Mouse (Mus musculus) midbrain, postnatal 0 days (tissue): ENCODE measurements around the gene Spata3. TPM values are rescaled to one million over a fixed set of nuclear protein-coding genes. Genes with fewer than 3 reads are reported as not detected.
"Not testable (repeated sequence)": the region's sequence is repeated elsewhere in the genome, so short reads cannot be mapped to it uniquely, and the experiment has no call there.

Experiments
- ATAC-seq: fragments of 200-750 bp; cut with Nextera tagmentation; 2 replicates; pipeline ENCODE4 v1.8.0; 2017; ENCODE audit warnings: moderate number of reproducible peaks, mild to moderate bottlenecking, moderate TSS enrichment, moderate library complexity; ENCODE audit not compliant: low FRiP score
- DNase-seq: peaks from one replicate; pipeline ENCODE4 v3.0.0-alpha.2; 2015; ENCODE audit warnings: low spot score
- H3K27ac ChIP-seq: fragments of 300-500 bp; sonication (generic); 2 replicates; pipeline ENCODE4 v1.5.1; 2014; ENCODE audit warnings: low read depth, mild to moderate bottlenecking, low read length, mixed read lengths
- H3K27me3 ChIP-seq: fragments of 300-500 bp; sonication (generic); 2 replicates; pipeline ENCODE4 v1.6.1; 2014; ENCODE audit warnings: low read length, control low read depth, mixed read lengths; ENCODE audit not compliant: insufficient read depth
- H3K36me3 ChIP-seq: fragments of 300-500 bp; sonication (generic); 2 replicates; pipeline ENCODE4 v1.6.1; 2014; ENCODE audit warnings: low read length, control low read depth, mixed read lengths; ENCODE audit not compliant: insufficient read depth
- H3K4me1 ChIP-seq: fragments of 300-500 bp; sonication (generic); 2 replicates; pipeline ENCODE4 v1.6.1; 2014; ENCODE audit warnings: mild to moderate bottlenecking, control low read depth, antibody characterized with exemption, low read length, mixed read lengths; ENCODE audit not compliant: insufficient read depth
- H3K4me2 ChIP-seq: fragments of 300-500 bp; sonication (generic); 2 replicates; pipeline ENCODE4 v1.6.1; 2014; ENCODE audit warnings: low read depth, mild to moderate bottlenecking, low read length, mixed read lengths; ENCODE audit not compliant: poor library complexity, severe bottlenecking
- H3K4me3 ChIP-seq: fragments of 300-500 bp; sonication (generic); 2 replicates; pipeline ENCODE4 v1.5.1; 2014; ENCODE audit warnings: low read depth, mild to moderate bottlenecking, low read length, moderate library complexity
- H3K9ac ChIP-seq: fragments of 300-500 bp; sonication (generic); replicated peaks from 2 replicates; pipeline ENCODE4 v1.6.1; 2014; ENCODE audit warnings: mild to moderate bottlenecking, low read length, moderate library complexity, mixed read lengths; ENCODE audit not compliant: poor library complexity, severe bottlenecking
- H3K9me3 ChIP-seq: fragments of 300-500 bp; sonication (generic); 2 replicates; pipeline ENCODE4 v1.6.1; 2016; ENCODE audit warnings: low read length, control low read depth
- CTCF ChIP-seq: IDR thresholded peaks from 2 replicates; pipeline ENCODE4 v1.5.1; 2016; ENCODE audit warnings: antibody characterized with exemption, mild to moderate bottlenecking
- WGBS: fragments of 180-500 bp; shearing (Covaris S2); extraction: QIAGEN DNeasy Blood & Tissue Kit; methylation state at CpG from one replicate; pipeline ENCODE4 v1.1.7; 2014; 5-methylcytosine and 5-hydroxymethylcytosine counted together
- polyA plus RNA-seq: library from polyadenylated mRNA; unstranded; fragments of >200 nt; fragmentation: Nextera tagmentation; extraction: Ambion mirVana; gene quantifications from 2 replicates; pipeline ENCODE4 v1.2.1, GENCODE M21; 2015
- total RNA-seq: library from RNA; depleted of rRNA; stranded (reverse); fragments of >200 nt; gene quantifications from 2 replicates; pipeline ENCODE4 v1.2.3, GENCODE M21; 2014

Spata3 gene
- total and polyA plus RNA-seq, 2 experiments from 2014 or later = 1.4 TPM; not detected in 1

DNA sequence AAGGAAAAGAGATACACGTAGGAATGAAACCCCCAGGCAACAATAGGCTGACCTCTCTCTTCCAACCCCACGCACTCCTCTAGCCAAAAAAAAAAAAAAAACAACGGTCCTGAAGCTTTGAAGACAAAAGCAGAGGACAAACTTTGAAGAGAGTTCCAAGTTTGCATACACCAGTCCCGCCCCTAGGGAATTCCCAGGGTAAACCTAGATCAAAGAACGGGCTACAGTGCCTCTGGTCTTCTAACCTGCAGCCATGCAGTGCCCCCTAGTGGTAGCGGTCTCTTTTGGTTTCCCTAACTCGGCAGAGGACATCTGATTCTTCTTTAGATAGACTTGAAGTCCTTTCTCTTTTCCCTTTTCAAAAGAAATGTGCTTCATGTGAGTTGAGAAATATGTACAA lies 8.8 kb upstream of the Spata3 start:
- Histone ChIP-seq H3K4me2 (no peak overlapping the region), H3K27me3 (no peaks in the 10 kb centered on the region), H3K36me3 (no peaks in the 10 kb centered on the region), H3K27ac (no peak overlapping the region), H3K9ac (no peak overlapping the region), H3K4me3 (no peak overlapping the region), H3K9me3 (no peaks in the 10 kb centered on the region), H3K4me1 (no peaks in the 10 kb centered on the region)
- DNase-seq (peak; percentile 98), ATAC-seq (peak; percentile 85)
- TF ChIP-seq CTCF = peak; percentile 92
- WGBS = 2% methylated on average over 7 of the region's 7 CpGs

- not testable (repeated sequence) for H3K4me3 ChIP-seq, H3K9me3 ChIP-seq, H3K9ac ChIP-seq, DNase-seq, ATAC-seq, H3K4me2 ChIP-seq, H3K36me3 ChIP-seq, H3K27me3 ChIP-seq, H3K27ac ChIP-seq, H3K4me1 ChIP-seq
- WGBS = 96% methylated on average over 9 of the region's 9 CpGs
Observed at GRCm38 (mm10) chr1:86015758-86016157, 858 bp upstream of the Spata3 start.

DNA sequence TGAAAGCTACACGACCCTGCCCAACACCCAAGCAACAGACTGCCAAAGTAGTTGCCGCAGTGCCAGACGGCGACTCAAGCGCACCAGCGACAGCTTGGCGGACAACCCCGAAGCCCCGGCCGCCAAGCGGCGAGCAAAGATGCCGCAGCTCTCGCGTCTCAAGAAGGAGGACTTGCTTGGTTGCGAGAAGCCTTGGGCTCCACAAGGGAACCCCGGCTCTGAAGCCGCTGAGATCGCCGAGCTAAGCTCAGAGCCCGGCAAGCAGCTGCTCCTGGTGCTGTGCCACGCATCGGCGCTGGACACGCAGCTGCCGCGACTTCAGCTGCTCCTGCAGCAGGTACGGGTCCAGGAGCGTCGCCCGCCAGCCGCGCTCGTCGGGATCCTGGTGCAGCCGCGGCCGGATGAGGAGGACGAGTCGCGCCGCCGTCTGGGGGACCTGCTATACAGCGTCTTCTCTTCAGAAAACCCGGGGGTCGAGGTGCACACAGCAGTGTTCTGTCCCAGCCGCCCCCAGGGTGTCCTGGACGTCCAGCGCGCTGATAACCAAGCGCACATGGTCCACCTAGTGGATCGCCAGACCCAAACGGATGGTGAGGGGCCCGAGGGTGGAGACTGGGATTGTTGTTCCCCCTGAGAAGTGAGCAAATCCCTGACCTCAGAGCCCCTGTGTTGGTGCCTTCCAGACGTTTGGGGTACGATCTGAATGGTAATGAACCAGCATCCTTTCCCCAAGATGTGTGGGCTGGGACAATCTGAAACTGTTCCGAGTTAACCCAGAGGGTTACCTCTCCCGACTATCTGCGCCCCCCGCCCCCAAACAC lies 1.8 kb downstream of the Spata3 start:
- H3K4me1 ChIP-seq = no peaks in the 10 kb centered on the region
- peak overlapping the region; percentile 69 for H3K27ac ChIP-seq
- H3K4me2 ChIP-seq = peak overlapping the region; percentile 93
- DNase-seq = peak; percentile 86
- peak; percentile 82 for ATAC-seq
- peak overlapping the region; percentile 60 for H3K9ac ChIP-seq
- peak overlapping the region; percentile 50 for H3K4me3 ChIP-seq
- 3% methylated on average over 52 of the region's 60 CpGs for WGBS
- no peaks in the 10 kb centered on the region for H3K36me3 ChIP-seq
- H3K27me3 ChIP-seq = 0 out of 2 replicates have a peak, but pooled peaks cover 7% of the 10 kb centered on the region
- peak; percentile 66 for TF ChIP-seq CTCF
- no peaks in the 10 kb centered on the region for H3K9me3 ChIP-seq

GRCm38 (mm10) chr1:86021365-86021989 lies 4.9 kb downstream of the Spata3 start:
- Histone ChIP-seq H3K4me2 (no peak overlapping the region), H3K36me3 (no peaks in the 10 kb centered on the region), H3K9ac (no peak overlapping the region), H3K9me3 (no peaks in the 10 kb centered on the region), H3K4me1 (no peaks in the 10 kb centered on the region), H3K27ac (no peak overlapping the region), H3K4me3 (no peak overlapping the region), H3K27me3 (0 out of 2 replicates have a peak, but pooled peaks cover 7% of the 10 kb centered on the region)
- DNase-seq (no peak), ATAC-seq (no peak)
- 65% methylated on average over 11 of the region's 11 CpGs for WGBS
- TF ChIP-seq CTCF = peak; percentile 55

DNA sequence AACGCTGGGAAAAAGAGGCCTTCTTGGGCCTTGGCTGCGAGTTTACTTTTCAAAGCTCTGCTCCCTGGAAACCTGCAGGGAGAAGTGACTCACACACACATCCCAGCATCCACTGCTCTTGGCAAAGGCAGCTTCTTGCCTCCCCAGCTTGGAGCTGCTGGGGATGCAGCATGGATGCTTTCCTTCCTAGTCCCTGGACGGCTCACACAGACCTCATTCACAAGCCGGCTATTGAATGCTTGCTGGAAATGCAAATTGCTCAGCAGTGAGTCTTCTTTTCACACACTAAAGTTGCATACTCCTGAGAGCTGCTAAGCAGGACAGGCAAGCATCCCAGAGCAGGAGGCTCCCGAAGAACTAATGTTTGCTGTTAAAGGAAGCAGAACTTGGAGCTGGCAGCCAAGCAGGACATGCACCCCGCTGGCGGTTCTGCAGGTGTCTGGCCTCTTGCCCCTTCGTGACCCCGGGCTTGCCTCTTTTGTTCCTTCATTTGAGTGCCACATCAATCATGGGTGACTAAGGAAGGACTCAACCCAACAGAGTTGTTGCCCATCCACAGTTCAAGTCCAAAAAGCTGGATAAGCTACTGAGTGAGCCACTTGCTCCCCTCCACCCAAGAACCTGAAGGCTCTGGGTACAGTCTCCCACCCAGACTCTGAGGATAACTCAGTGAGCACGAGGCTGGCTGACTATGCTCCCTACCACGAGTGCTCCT lies 15.8 kb downstream of the Spata3 start:
- 11% methylated on average over 11 of the region's 11 CpGs for WGBS
- no peaks in the 10 kb centered on the region for H3K36me3 ChIP-seq
- no peak for TF ChIP-seq CTCF
- no peaks in the 10 kb centered on the region for H3K9me3 ChIP-seq
- H3K4me3 ChIP-seq = no peak overlapping the region
- ATAC-seq (peak; percentile 91), DNase-seq (peak; percentile 88)
- no peak overlapping the region for H3K9ac ChIP-seq
- no peak overlapping the region for H3K4me2 ChIP-seq
- H3K27ac ChIP-seq = peak overlapping the region; percentile 60; the same call in 1 of the 2 replicates
- H3K27me3 ChIP-seq = no peaks in the 10 kb centered on the region
- H3K4me1 ChIP-seq = no peaks in the 10 kb centered on the region
